Mouse (Mus musculus): ENCODE measurements around the gene Rsf1.
A peak's percentile ranks its signal among the peaks of the same experiment; 100 is the strongest.

The Rsf1 gene

GRCm38 (mm10) chr7:97579067-97579975 is at the start of gene Rsf1, which contains the start of gene Aamdc:
Gene Rsf1 (plus strand): TSS chr7:97579889.
Gene Aamdc (minus strand): TSS chr7:97579497.
- peak; percentile 64 for DNase-seq (ENCODE audit: extremely low read depth, low read depth, low spot score)

GRCm38 (mm10) chr7:97535531-97535930 is 44.2 kb upstream of the Rsf1 start:
- DNase-seq (ENCODE audit: extremely low read depth, low read depth, low spot score) = no peak

- DNase-seq (ENCODE audit: extremely low read depth, low read depth, low spot score) = no peak
Measured at GRCm38 (mm10) chr7:97536571-97536970, 43.1 kb upstream of the Rsf1 start.

DNA sequence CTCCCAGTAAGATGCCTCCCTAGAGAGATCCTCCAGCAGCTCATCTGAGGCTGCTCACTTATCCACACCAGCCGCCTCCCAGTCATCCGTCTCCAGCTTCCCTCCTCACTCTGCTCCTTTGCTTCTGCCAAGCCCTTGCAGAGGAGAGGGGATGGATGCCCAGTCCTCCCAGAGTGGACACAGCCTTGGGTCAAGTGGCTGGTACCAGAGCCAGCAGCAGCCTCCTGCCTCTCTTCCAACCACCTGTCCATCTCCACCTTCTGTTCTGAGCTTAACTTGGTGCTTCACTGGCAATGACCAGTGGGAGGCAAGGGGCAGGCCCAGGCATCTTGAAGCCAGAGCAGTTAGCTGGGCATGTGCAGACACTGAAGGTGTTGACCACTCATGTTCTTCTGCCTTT is 33.2 kb upstream of the Rsf1 start:
- no peak for DNase-seq (ENCODE audit: extremely low read depth, low read depth, low spot score)

GRCm38 (mm10) chr7:97549301-97549700 is 30.4 kb upstream of the Rsf1 start:
- DNase-seq (ENCODE audit: extremely low read depth, low read depth, low spot score) = no peak

DNA sequence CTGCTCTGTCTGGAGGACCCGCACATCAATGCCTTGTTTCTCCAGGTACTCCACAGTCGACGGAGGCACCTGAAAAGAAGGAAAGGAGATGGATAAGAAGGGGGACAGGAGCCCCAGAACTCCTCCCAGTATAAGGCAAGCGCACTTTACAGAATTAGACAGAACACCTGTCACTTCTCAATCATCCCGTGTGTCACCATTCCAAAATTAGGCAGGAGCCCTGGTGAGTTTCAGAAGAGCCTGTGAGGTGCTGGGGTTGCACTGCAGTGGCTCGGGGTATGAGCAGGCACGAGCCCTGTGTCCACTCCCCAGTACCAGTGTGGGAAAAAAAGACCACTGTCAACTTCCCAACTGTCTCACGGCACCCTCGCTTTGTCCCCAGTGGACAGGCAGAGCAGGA is 29.0 kb upstream of the Rsf1 start:
- DNase-seq (ENCODE audit: extremely low read depth, low read depth, low spot score) = no peak

DNA sequence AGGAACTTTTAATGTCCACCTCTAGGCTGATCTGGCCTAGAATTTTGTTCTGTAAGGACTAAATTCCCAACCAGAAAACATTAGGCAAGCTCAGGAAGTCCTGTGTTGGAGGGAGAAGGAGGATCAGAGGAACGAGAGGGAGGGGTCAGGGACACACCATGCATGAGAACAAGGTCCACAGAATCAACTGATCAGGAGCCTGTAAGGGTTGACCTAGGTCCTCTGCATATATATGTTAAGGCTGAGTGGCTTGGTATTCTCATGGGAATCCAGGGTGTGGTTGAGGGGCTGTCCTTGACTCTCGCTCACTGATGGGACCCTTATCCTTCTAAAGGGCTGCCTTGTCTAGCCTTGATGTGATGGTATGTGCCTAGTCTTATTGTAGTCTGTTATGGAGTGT is 16.1 kb upstream of the Rsf1 start:
- DNase-seq (ENCODE audit: extremely low read depth, low read depth, low spot score) = no peak

GRCm38 (mm10) chr7:97569372-97569771 is 10.3 kb upstream of the Rsf1 start:
- DNase-seq (ENCODE audit: extremely low read depth, low read depth, low spot score) = no peak

DNA sequence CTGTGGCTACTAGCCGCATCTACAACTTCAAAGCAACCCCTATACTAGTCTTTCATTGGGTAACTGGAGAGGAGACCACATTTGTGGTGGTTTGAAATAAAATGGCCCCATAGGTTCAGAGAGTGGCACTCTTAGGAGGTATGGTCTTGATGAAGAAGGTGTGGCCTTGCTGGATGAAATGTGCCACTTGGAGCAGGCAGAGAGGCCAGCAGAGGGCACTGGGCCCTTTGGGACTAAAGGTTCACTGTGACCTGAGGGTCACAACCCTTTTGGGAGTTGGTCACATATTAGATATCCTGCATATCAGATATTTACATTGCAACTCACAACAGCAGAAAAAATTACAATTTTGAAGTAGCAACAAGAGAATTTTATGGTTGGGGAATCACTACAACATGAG is 9.3 kb upstream of the Rsf1 start:
- DNase-seq (ENCODE audit: extremely low read depth, low read depth, low spot score) = no peak

GRCm38 (mm10) chr7:97578361-97579066 is 1.2 kb upstream of the Rsf1 start:
- no peak for DNase-seq (ENCODE audit: extremely low read depth, low read depth, low spot score)

- no peak for DNase-seq (ENCODE audit: extremely low read depth, low read depth, low spot score)
Measured at GRCm38 (mm10) chr7:97579976-97580842, 520 bp downstream of the Rsf1 start.

GRCm38 (mm10) chr7:97580843-97581214 is 1.1 kb downstream of the Rsf1 start:
- DNase-seq (ENCODE audit: extremely low read depth, low read depth, low spot score) = peak; percentile 19

DNA sequence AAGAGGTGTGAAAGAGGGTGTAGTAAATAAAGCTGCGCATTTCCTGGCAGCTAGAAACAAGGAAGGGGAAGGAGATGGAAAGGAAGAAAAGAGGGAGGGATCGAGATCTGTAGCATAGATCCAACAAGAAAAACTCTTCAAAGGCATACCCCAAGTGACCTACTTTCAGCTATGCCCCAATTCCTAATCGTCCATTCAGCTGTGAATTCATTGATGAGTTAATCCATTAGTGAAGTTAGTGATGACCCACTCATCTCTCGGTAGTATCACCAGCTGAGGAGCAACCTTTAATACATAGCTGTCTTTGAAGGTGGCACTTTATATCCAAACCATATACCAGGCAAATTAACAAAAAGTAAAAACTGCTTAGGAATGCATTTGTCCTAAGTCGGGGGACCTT is 8.8 kb downstream of the Rsf1 start:
- DNase-seq (ENCODE audit: extremely low read depth, low read depth, low spot score) = no peak

DNA sequence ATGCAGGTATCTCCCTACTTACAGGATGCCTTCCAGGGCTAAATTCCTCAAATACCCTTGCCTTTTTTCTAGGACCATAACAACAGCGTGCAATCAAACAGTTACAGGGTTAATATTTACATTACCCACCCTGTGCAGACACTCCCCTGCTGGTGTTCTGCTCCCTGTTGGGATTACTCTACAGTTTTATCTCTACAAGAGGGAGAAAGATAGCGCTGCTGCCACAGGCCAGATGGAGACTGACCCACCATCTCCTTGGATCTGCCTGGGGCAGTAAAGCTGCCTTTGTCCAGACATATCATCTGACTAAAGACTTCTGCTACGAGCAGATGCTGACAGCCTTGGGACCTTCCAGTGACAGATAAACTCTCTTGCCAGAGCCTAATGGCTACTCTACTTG is 10.8 kb downstream of the Rsf1 start:
- no peak for DNase-seq (ENCODE audit: extremely low read depth, low read depth, low spot score)

GRCm38 (mm10) chr7:97591336-97591735 is 11.6 kb downstream of the Rsf1 start:
- no peak for DNase-seq (ENCODE audit: extremely low read depth, low read depth, low spot score)

- no peak for DNase-seq (ENCODE audit: extremely low read depth, low read depth, low spot score)
Measured at GRCm38 (mm10) chr7:97592396-97592795, 12.7 kb downstream of the Rsf1 start.

GRCm38 (mm10) chr7:97593535-97593934 is 13.8 kb downstream of the Rsf1 start:
- DNase-seq (ENCODE audit: extremely low read depth, low read depth, low spot score) = no peak

DNA sequence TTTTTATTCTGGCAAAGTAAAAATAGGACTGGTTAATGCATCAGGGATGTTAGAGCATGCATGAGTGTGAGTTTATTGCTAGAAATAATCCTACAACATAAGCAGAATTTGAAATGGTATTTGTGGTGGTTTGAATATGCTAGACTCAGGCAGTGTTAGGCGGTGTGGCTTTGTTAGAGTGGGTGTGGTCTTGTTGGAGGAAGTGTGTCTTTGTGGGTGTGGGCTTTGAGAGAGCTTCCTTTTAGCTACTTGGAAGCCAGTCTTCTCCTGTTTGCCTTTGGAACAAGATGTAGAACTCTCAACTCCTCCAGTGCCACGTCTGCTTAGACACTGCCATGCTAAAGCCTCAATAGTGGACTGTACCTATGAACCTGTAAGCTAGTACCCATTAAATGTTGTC is 18.9 kb downstream of the Rsf1 start:
- no peak for DNase-seq (ENCODE audit: extremely low read depth, low read depth, low spot score)

DNA sequence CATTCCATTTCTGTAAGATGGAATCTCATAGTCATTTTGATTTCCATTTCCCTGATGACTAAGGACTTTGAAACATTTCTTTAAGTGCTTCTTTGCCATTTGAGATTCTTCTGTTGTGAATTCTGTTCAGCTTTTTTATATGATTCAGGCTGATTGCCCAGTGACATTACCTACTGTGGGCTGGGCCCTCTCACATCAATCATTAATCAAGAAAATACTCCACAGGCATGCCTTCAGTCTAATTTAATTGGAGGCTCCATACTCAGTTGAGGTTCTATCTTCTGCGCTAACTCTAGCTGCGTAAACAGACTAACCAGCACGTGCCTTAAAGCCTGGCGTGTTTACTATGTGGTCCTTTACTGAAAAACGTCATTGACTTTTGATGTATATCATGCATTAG is 41.7 kb downstream of the Rsf1 start:
- DNase-seq (ENCODE audit: extremely low read depth, low read depth, low spot score) = no peak

DNA sequence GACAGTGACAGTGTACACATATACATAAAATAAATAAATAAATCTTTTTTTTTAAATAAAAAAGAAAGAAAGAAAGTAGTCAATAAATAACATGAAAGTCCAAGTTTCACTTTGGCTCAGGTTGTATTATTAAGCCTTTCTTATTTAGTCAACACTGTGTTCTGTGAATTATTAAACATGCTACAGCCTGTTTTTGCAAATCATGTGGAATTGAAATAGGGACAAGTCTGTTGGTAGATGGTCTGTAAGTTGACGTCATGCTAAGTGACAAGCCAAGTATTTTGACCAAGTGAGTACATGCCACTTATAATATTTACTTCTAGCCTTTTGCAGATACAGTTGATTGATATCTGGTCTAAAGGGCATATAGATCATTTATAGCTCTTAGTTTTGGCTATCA is 43.0 kb downstream of the Rsf1 start:
- DNase-seq (ENCODE audit: extremely low read depth, low read depth, low spot score) = no peak

- no peak for DNase-seq (ENCODE audit: extremely low read depth, low read depth, low spot score)
Measured at GRCm38 (mm10) chr7:97623402-97623801, 43.7 kb downstream of the Rsf1 start.

All from fat pad, adult 2 months (tissue).